Mouse (Mus musculus): ENCODE data around the gene Stmnd1. TPM values are rescaled to one million over a fixed set of nuclear protein-coding genes. Genes with fewer than 3 reads are reported as not detected.

Gene Stmnd1
- polyA plus RNA-seq, 1 experiment from 2014 or later, result not detected

DNA sequence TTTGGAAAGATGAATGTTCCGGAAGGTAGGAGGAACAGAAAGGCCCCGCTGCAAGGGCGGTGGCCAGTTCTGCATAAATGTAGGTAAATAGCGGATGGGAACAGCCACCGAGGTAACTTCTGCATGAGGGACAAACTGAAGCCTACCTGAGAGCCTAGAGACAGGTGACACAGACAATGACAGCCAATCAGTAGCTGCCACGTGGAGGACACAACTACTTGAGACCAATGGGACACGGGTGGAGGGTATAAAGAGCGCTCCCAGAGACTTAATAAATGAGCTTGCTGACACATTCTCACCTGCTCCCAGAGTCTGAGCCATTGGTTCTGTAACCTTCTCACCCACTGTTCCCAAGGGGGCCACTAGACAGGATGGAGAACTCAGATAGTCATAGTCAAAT, 67.1 kb downstream of the Stmnd1 start:
- POLR2A ChIA-PET, result no interaction called here

DNA sequence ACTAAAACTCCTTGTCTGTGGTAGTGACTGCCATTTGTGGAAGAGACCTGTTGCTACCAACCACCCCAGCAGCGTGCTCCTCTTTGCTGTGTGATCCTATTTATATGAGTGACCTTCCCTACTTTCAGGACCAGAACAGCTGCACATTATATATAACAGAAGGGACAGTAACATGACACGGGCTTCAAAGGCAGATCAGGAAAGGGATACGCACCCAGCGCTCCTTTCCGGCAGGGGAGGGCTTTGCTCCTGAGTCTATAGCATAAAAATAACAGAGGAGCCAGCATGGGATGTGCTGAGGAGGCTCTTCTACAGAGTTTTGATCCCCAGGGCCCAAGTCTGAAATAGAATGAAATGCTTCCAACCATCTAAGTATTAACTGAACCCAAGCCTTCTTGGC, 67.9 kb downstream of the Stmnd1 start:
- DNase-seq (ENCODE audit: low read depth, low spot score) (no peak), ATAC-seq (no peak)
- POLR2A ChIA-PET, result no interaction called here
- CTCF ChIA-PET, result no interaction called here
- H3K27me3 ChIP-seq, result peaks cover 5% of the 10 kb centered on the region
- in situ Hi-C loops (cut with MboI; ENCODE audit: low pct_unique_long_range_greater_than_20kb), result no loop called here
- TF ChIP-seq CTCF (IDR thresholded peaks at IDR 0.05), result no peak

More for the DNA sequence above, 67.1 kb downstream of the Stmnd1 start:
- ATAC-seq, result no peak
- no peak for TF ChIP-seq CTCF (IDR thresholded peaks at IDR 0.05)
- no peak for DNase-seq (ENCODE audit: low read depth, low spot score)
- CTCF ChIA-PET, result no interaction called here
- peaks cover 5% of the 10 kb centered on the region for H3K27me3 ChIP-seq
- in situ Hi-C loops (cut with MboI; ENCODE audit: low pct_unique_long_range_greater_than_20kb), result no loop called here

DNA sequence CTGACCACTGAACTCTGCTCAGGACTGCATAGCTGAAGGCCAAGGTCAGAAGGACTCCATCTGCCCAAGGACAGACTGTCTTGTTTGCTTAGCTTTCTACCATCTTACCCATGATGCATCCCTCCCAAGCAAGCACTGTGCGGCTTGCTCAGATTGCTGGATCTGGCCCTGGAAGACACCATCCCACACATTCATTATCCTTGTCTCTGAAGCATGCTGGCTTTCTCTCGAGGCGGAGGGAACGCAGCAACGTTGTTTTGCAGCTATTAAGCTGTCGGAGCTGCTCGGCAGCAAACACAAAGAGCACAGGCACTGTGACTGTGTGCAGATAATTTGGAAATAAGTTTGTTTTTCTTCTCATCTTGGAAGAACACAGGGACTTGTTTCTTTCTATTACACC, 69.7 kb downstream of the Stmnd1 start:
- no peak for ATAC-seq
- CTCF ChIA-PET, result no interaction called here
- H3K27me3 ChIP-seq, result peaks cover 5% of the 10 kb centered on the region
- no peak for DNase-seq (ENCODE audit: low read depth, low spot score)
- in situ Hi-C loops (cut with MboI; ENCODE audit: low pct_unique_long_range_greater_than_20kb), result no loop called here
- POLR2A ChIA-PET, result no interaction called here
- TF ChIP-seq CTCF (IDR thresholded peaks at IDR 0.05), result no peak

DNA sequence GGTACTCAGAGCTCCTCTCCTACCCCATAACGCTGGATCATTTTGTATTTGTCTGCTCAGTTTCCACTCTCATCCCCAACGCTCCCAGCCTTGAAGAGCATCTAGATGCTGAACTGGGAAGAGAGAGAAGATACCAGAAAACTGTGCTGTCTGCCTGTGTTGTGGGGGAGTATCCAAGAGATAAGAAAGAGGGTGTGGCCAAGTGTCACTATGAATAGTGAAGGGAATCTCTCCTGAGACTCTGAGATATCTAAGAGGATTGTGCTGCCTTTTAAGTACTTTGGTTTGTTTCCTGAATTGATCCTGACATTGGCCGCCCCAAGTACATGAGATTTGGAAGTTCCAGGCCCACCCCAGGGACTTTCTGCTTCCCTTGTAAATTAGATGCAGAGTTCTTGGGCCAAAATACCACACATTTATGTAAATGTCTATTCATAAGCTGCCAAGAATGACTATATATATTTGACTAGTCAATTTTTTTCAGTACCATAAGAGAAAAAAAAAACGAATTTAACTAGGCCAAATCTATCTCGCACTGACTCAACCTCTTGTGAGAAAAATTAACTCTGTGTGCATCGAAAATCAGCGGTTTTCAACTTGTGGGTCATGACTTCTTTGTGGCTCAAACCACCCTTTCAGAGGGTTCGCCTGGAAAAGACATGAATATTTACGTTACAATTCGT, 73.5 kb downstream of the Stmnd1 start:
- H3K27me3 ChIP-seq, result peaks cover 4% of the 10 kb centered on the region
- in situ Hi-C loops (cut with MboI; ENCODE audit: low pct_unique_long_range_greater_than_20kb), result no loop called here
- ChIA-PET POLR2A (no interaction called here), CTCF (interaction anchor here (1.1 kb wide), 1 partner anchor 9 kb away, joined by 3 read pairs; no protein-coding TSS in a partner anchor)
- ATAC-seq, result no peak
- TF ChIP-seq CTCF (IDR thresholded peaks at IDR 0.05), result no peak
- DNase-seq (ENCODE audit: low read depth, low spot score), result no peak

DNA sequence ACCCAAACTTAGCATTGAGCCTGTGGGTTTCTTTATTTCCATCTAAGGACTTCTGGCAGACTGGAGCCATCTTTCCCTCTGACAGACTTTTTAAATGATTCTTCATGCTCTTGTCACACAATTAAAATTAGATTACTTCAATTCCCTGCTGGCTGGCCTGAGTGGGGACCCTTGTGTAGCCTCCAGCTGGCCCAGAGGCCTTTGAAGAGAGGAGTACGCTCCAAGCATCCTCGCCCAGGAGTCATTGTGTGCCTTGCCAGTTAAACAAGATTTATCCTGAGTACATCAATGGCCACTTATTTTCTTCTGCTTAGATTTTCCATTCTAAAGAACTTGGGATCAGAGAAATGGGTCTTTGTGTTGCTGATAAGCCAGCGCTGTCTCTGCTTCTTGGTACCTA, 76.1 kb downstream of the Stmnd1 start:
- no peak for ATAC-seq
- DNase-seq (ENCODE audit: low read depth, low spot score), result no peak
- in situ Hi-C loops (cut with MboI; ENCODE audit: low pct_unique_long_range_greater_than_20kb), result no loop called here
- POLR2A ChIA-PET, result no interaction called here
- no peak for TF ChIP-seq CTCF (IDR thresholded peaks at IDR 0.05)
- CTCF ChIA-PET, result no interaction called here
- peaks cover 8% of the 10 kb centered on the region for H3K27me3 ChIP-seq

Other genes with a start within 250 kb of the Stmnd1 start
- gene Rbm24, start 144.7 kb downstream of the Stmnd1 start, polyA plus RNA-seq (2021), result 0.05 TPM
- not detected for gene Cap2, start 228.1 kb downstream of the Stmnd1 start, polyA plus RNA-seq (2021)